Mouse (Mus musculus) embryonic fibroblast, embryonic 13.5 days (primary cell): ENCODE measurements at regions not wholly inside any gene's neighbourhood (a gene's known extent, or its start where the extent isn't known, plus 50 kb on each side); places are given as distances from the start of the nearest gene placed in this dataset.

Experiments
- H3K27ac ChIP-seq: 2 replicates; pipeline ENCODE4 v1.5.1; 2012; ENCODE audit warnings: low read length, control low read depth, inconsistent platforms; ENCODE audit not compliant: insufficient read depth
- H3K4me1 ChIP-seq: 2 replicates; pipeline ENCODE4 v1.6.1; 2011; ENCODE audit warnings: low read length; ENCODE audit not compliant: control insufficient read depth, insufficient read depth
- H3K4me3 ChIP-seq: 2 replicates; pipeline ENCODE4 v1.5.1; 2011; ENCODE audit warnings: mild to moderate bottlenecking, control low read depth, low read length; ENCODE audit not compliant: insufficient read depth
- CTCF ChIP-seq: IDR thresholded peaks from 2 replicates; pipeline ENCODE4 v1.5.1; 2011; ENCODE audit warnings: mild to moderate bottlenecking, control low read depth, low read length, moderate library complexity, borderline replicate concordance; ENCODE audit not compliant: insufficient read depth
- POLR2A ChIP-seq: IDR thresholded peaks from 2 replicates; pipeline ENCODE4 v1.6.1; 2011; ENCODE audit warnings: low read depth, mild to moderate bottlenecking, control low read depth, low read length, moderate library complexity

GRCm38 (mm10) chr1:91705451-91705850 is 95.8 kb upstream of the Twist2 start:
- TF ChIP-seq POLR2A, result no peak
- 0 out of 2 replicates have a peak, but pooled peaks have one; percentile 7 for TF ChIP-seq CTCF
- Histone ChIP-seq H3K27ac (no peak overlapping the region), H3K4me1 (peaks cover 3% of the 10 kb centered on the region; the same call in 1 of the 2 replicates), H3K4me3 (no peak overlapping the region)

- Histone ChIP-seq H3K4me1 (peaks cover 3% of the 10 kb centered on the region; the same call in 1 of the 2 replicates), H3K4me3 (no peak overlapping the region), H3K27ac (no peak overlapping the region)
- TF ChIP-seq CTCF (no peak), POLR2A (no peak)
Observed at GRCm38 (mm10) chr1:91708550-91709243, 92.6 kb upstream of the Twist2 start.

- Histone ChIP-seq H3K27ac (no peak overlapping the region), H3K4me3 (no peak overlapping the region), H3K4me1 (peaks cover 3% of the 10 kb centered on the region; the same call in 1 of the 2 replicates)
- TF ChIP-seq CTCF, result no peak
- no peak for TF ChIP-seq POLR2A
Observed at GRCm38 (mm10) chr1:91709244-91709600, 92.0 kb upstream of the Twist2 start.

- Histone ChIP-seq H3K4me1 (peaks cover 3% of the 10 kb centered on the region; the same call in 1 of the 2 replicates), H3K27ac (no peak overlapping the region), H3K4me3 (no peak overlapping the region)
- TF ChIP-seq CTCF, result no peak
- TF ChIP-seq POLR2A, result no peak
Observed at GRCm38 (mm10) chr1:91713131-91713530, 88.1 kb upstream of the Twist2 start.

GRCm38 (mm10) chr1:91714266-91714665 is 87.0 kb upstream of the Twist2 start:
- TF ChIP-seq POLR2A, result no peak
- Histone ChIP-seq H3K4me1 (peaks cover under 1% of the 10 kb centered on the region; the same call in 1 of the 2 replicates), H3K27ac (no peak overlapping the region), H3K4me3 (no peak overlapping the region)

GRCm38 (mm10) chr1:91715341-91715740 is 85.9 kb upstream of the Twist2 start:
- TF ChIP-seq CTCF (no peak), POLR2A (no peak)
- no peak overlapping the region for H3K27ac ChIP-seq

GRCm38 (mm10) chr1:91715791-91716190 is 85.5 kb upstream of the Twist2 start:
- Histone ChIP-seq H3K4me1 (no peaks in the 10 kb centered on the region), H3K4me3 (no peak overlapping the region), H3K27ac (no peak overlapping the region)
- TF ChIP-seq POLR2A (no peak), CTCF (no peak)

More at GRCm38 (mm10) chr1:91715341-91715740, 85.9 kb upstream of the Twist2 start:
- H3K4me3 ChIP-seq, result no peak overlapping the region
- no peaks in the 10 kb centered on the region for H3K4me1 ChIP-seq

- Histone ChIP-seq H3K4me3 (no peak overlapping the region), H3K4me1 (no peaks in the 10 kb centered on the region), H3K27ac (no peak overlapping the region)
- no peak for TF ChIP-seq POLR2A
- no peak for TF ChIP-seq CTCF
Observed at GRCm38 (mm10) chr1:91716836-91717235, 84.4 kb upstream of the Twist2 start.

- no peak overlapping the region for H3K27ac ChIP-seq
- no peak overlapping the region for H3K4me3 ChIP-seq
- no peak for TF ChIP-seq POLR2A
- no peak for TF ChIP-seq CTCF
- H3K4me1 ChIP-seq, result no peaks in the 10 kb centered on the region
Observed at GRCm38 (mm10) chr1:91717961-91718360, 83.3 kb upstream of the Twist2 start.

- TF ChIP-seq CTCF, result no peak
- no peak for TF ChIP-seq POLR2A
- Histone ChIP-seq H3K4me3 (no peak overlapping the region), H3K27ac (no peak overlapping the region), H3K4me1 (0 out of 2 replicates have a peak, but pooled peaks cover 2% of the 10 kb centered on the region)
Observed at GRCm38 (mm10) chr1:91729246-91729645, 72.0 kb upstream of the Twist2 start.

- Histone ChIP-seq H3K4me1 (0 out of 2 replicates have a peak, but pooled peaks cover 2% of the 10 kb centered on the region), H3K27ac (no peak overlapping the region), H3K4me3 (no peak overlapping the region)
- TF ChIP-seq POLR2A, result no peak
- no peak for TF ChIP-seq CTCF
Observed at GRCm38 (mm10) chr1:91730281-91730680, 71.0 kb upstream of the Twist2 start.
